Mouse (Mus musculus) liver, embryonic 13.5 days (tissue): ENCODE measurements at regions not wholly inside any gene's neighbourhood (a gene's known extent, or its start where the extent isn't known, plus 50 kb on each side); places are given as distances from the start of the nearest gene placed in this dataset.
"Not testable (repeated sequence)": the region's sequence is repeated elsewhere in the genome, so short reads cannot be mapped to it uniquely, and the experiment has no call there.

Source experiments
- ATAC-seq: fragments of 200-750 bp; cut with Nextera tagmentation; 2 replicates; pipeline ENCODE4 v1.8.0; 2017; ENCODE audit warnings: low read depth, mild to moderate bottlenecking, moderate number of reproducible peaks, moderate library complexity
- DNase-seq: peaks from one replicate; pipeline ENCODE4 v3.0.0; 2022
- H3K27ac ChIP-seq: fragments of 300-500 bp; sonication (generic); 2 replicates; pipeline ENCODE4 v1.5.1; 2015; ENCODE audit warnings: moderate library complexity, mild to moderate bottlenecking, inconsistent platforms
- H3K27me3 ChIP-seq: fragments of 300-500 bp; sonication (generic); 2 replicates; pipeline ENCODE4 v1.6.1; 2015; ENCODE audit warnings: mild to moderate bottlenecking, inconsistent platforms
- H3K36me3 ChIP-seq: fragments of 300-500 bp; sonication (generic); 2 replicates; pipeline ENCODE4 v1.6.1; 2015; ENCODE audit warnings: mild to moderate bottlenecking, inconsistent platforms
- H3K4me1 ChIP-seq: fragments of 300-500 bp; sonication (generic); replicated peaks from 2 replicates; pipeline ENCODE4 v1.6.1; 2015; ENCODE audit warnings: inconsistent platforms
- H3K4me2 ChIP-seq: fragments of 300-500 bp; sonication (generic); 2 replicates; pipeline ENCODE4 v1.6.1; 2015; ENCODE audit warnings: inconsistent platforms, mild to moderate bottlenecking, moderate library complexity
- H3K4me3 ChIP-seq: fragments of 300-500 bp; sonication (generic); replicated peaks from 2 replicates; pipeline ENCODE4 v1.5.1; 2015; ENCODE audit warnings: mild to moderate bottlenecking, inconsistent platforms
- H3K9ac ChIP-seq: fragments of 300-500 bp; sonication (generic); 2 replicates; pipeline ENCODE4 v1.6.1; 2015; ENCODE audit warnings: mild to moderate bottlenecking, inconsistent platforms
- H3K9me3 ChIP-seq: fragments of 300-500 bp; sonication (generic); replicated peaks from 2 replicates; pipeline ENCODE4 v1.6.1; 2016; ENCODE audit warnings: inconsistent platforms
- whole genome bisulfite sequencing: fragments of 180-500 bp; shearing (Covaris S2); methylation state at CpG from one replicate; pipeline ENCODE4 v1.1.7; 2015; ENCODE audit not compliant: insufficient replicate concordance; 5-methylcytosine and 5-hydroxymethylcytosine counted together

DNA sequence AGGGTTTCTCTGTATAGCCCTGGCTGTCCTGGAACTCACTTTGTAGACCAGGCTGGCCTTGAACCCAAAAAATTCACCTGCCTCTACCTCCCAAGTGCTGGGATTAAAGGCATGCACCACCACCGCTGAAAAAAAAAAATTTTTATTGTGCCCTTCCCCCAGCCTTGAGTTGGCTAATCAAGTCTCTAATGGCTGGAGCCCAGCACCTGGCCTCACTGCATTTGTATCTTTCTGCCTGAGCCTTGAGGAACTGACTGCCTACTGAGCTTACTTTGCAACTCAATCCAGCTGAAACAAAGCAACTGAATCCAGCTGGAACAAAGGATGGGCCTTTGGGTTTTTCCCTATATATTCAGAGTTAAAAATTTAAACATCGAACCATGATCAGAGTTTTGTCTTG is 153.3 kb upstream of the Ccnh start:
- Histone ChIP-seq H3K4me1 (no peaks in the 10 kb centered on the region), H3K4me2 (no peak overlapping the region), H3K9me3 (peaks cover 3% of the 10 kb centered on the region; the same call in 1 of the 2 replicates), H3K36me3 (no peaks in the 10 kb centered on the region), H3K9ac (no peak overlapping the region), H3K27me3 (no peaks in the 10 kb centered on the region), H3K27ac (no peak overlapping the region), H3K4me3 (no peak overlapping the region)
- WGBS = 57% methylated on average over 2 of the region's 2 CpGs
- ATAC-seq (no peak), DNase-seq (no peak)

DNA sequence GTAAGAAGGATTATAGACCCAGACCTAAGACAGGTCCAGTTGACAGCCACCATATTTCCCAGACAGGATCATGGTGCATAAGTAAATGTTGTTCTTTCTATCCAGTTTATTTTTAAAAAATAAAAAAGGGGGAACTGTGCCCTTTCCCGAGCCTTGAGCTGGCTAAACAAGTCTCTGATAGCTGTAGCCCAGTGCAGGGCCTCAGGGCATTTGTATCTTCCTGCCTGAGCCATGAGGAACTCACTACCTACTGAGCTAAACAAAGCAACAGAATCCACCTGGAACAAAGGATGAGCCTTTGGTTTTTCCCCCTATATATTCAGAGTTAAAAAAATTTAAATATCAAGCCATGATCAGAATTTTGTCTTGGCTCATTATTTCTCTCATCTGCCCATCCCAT is 152.4 kb upstream of the Ccnh start:
- no peak for ATAC-seq
- no peak overlapping the region for H3K4me3 ChIP-seq

DNA sequence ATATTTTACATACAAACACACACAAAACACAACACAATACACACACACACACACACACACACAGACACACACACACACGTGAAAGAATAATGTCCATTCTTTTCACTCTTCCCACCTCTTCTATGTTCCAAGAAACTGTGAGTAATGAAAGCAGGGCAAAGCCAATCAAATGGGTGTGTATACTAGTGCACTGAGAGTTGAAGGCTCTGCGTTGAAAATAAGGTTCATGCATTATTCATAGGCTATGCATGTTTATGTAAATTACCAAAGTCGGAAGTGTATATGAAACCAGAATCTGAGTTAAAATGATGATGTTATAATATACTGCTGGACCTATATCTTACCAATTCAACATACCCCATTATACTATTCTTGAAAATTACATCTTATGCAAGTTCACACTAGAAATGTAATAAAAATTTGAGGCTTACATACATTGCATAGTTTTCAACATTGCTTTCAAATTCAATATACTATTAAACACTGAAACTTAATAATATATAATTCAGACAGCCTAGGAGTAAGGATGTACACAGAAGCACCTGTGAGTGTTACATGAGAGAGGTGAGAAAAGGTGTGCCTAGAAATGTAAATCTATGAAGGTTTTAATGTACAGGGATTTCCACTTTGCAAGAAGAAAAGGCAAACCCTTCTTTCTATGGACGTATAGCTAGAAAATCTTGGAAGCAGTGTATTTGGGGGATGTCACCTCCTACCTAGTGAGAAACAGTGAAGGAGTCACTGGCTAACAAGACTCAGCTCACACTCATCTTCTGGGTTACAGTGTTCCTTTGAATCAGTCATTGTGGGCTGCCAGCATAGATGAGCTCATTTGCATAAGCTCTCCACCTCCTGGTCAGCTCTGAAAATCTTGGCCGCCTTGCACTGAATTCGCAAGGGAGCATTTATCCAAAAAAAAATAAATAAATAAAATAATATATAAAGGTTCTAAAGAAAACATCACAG is 122.3 kb upstream of the Ccnh start:
- no peaks in the 10 kb centered on the region for H3K36me3 ChIP-seq
- no peak overlapping the region for H3K4me2 ChIP-seq
- no peak for DNase-seq
- no peak overlapping the region for H3K27ac ChIP-seq
- ATAC-seq = no peak
- no peaks in the 10 kb centered on the region for H3K27me3 ChIP-seq
- H3K4me1 ChIP-seq = no peaks in the 10 kb centered on the region
- H3K4me3 ChIP-seq = no peak overlapping the region
- no peaks in the 10 kb centered on the region for H3K9me3 ChIP-seq
- WGBS = 57% methylated on average over 6 of the region's 6 CpGs
- H3K9ac ChIP-seq = no peak overlapping the region

More for the DNA sequence above, 152.4 kb upstream of the Ccnh start:
- Histone ChIP-seq H3K4me2 (no peak overlapping the region), H3K4me1 (no peaks in the 10 kb centered on the region), H3K36me3 (no peaks in the 10 kb centered on the region), H3K27ac (no peak overlapping the region), H3K9me3 (peaks cover 3% of the 10 kb centered on the region; the same call in 1 of the 2 replicates), H3K9ac (no peak overlapping the region), H3K27me3 (no peaks in the 10 kb centered on the region)
- 55% methylated on average over 1 of the region's 1 CpGs for WGBS
- no peak for DNase-seq

DNA sequence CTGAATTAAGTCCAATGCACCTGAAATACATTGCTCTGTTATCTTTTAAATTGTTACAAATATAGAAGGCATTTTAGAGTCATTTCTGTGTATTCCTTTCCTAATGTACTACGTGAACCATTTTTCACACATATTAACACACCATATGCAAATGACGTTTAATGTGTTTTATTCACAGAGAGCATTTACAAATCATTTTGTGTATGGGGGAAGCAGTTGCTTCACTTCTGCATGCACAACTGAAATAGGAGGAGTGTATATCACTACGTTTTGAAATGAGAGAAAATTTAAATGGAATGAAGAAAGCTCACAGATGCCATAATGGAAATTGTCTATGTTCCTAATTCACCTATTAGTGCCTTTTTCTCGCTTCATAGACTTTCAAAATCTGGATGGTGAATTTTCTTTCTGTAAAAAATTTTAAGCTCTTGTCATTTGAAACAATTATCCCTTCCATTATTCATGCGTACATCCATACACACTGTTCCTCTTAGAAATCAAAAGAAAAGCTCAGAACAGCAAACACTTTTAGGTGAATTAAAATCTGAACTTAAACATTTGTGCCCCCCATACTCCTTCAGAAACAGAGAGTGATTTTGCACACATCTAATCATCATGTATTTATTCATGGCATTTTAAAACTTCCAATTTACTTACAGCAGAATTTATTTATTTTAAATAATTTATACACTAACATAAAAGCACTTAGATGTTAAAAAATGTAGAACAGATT is 121.5 kb upstream of the Ccnh start:
- no peaks in the 10 kb centered on the region for H3K36me3 ChIP-seq
- no peak overlapping the region for H3K4me3 ChIP-seq
- no peaks in the 10 kb centered on the region for H3K9me3 ChIP-seq
- no peak for ATAC-seq
- no peak overlapping the region for H3K27ac ChIP-seq
- no peaks in the 10 kb centered on the region for H3K4me1 ChIP-seq
- 48% methylated on average over 5 of the region's 5 CpGs for WGBS
- H3K4me2 ChIP-seq = no peak overlapping the region
- DNase-seq = no peak
- H3K9ac ChIP-seq = no peak overlapping the region
- H3K27me3 ChIP-seq = no peaks in the 10 kb centered on the region

DNA sequence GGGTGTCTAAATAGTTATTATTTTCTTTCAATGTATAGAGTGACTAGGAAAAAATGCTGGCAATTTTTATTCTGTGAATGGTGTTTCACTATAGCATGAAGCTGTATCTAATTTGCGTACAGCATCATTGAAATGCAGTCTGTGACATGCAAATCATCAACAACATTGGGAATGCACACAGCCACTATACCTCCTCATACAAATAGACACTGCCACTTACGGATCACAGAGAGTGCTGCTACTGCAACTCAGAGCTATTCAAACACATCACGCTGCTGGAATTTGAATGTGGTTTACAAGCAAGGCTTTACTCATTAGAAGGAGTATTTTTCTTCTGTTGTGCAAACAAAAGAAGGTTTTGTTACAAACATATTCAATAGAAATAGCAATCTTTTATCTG is 120.8 kb upstream of the Ccnh start:
- H3K4me1 ChIP-seq = no peaks in the 10 kb centered on the region
- no peak overlapping the region for H3K4me3 ChIP-seq
- no peaks in the 10 kb centered on the region for H3K36me3 ChIP-seq
- no peaks in the 10 kb centered on the region for H3K9me3 ChIP-seq
- H3K27me3 ChIP-seq = no peaks in the 10 kb centered on the region
- ATAC-seq = no peak
- H3K27ac ChIP-seq = no peak overlapping the region
- H3K9ac ChIP-seq = no peak overlapping the region
- no peak for DNase-seq
- no peak overlapping the region for H3K4me2 ChIP-seq
- WGBS = 58% methylated on average over 3 of the region's 3 CpGs

DNA sequence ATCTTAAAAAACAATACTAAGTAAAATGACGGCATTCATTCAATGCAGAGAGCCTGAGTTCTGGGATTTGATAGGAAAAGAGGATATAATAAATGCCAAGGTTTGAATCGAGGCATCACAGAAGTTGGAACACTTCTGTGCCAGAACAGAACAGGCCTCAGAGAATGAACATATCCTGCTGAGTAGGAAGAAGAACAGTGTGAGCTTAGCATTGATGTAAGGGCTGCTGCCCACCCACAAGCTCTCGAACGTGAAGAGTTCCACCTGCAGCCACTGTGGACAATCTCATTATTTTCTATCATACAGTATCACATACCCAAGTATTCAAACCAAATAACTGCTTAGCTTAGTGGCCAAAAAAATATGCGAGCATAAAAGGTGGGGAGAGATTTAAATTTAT is 105.9 kb upstream of the Ccnh start:
- H3K9ac ChIP-seq = no peak overlapping the region
- H3K4me1 ChIP-seq = no peaks in the 10 kb centered on the region
- DNase-seq (no peak), ATAC-seq (no peak)
- H3K27me3 ChIP-seq = no peaks in the 10 kb centered on the region
- no peaks in the 10 kb centered on the region for H3K9me3 ChIP-seq
- no peak overlapping the region for H3K4me3 ChIP-seq
- H3K4me2 ChIP-seq = no peak overlapping the region
- no peaks in the 10 kb centered on the region for H3K36me3 ChIP-seq
- 59% methylated on average over 5 of the region's 5 CpGs for WGBS
- H3K27ac ChIP-seq = no peak overlapping the region

DNA sequence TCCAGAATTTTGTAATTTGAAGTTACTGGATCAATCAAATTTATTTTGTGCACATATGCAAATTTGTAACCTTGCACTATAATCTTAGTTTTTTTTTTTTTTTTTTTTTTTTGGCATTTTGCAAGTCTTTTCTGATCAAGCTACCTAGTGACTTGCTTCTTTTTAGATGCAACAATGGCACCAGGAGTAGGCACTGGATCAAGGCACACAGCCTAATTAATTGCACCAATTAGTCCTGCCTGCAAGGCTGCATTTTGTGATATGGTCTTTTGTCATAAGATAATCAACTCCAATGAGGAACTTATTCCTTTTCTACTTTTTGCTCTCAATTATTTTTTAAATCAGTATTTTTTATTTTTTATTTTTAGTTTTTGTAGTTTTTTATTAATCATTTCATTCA is 105.5 kb upstream of the Ccnh start:
- no peak overlapping the region for H3K4me3 ChIP-seq
- DNase-seq = no peak
- no peaks in the 10 kb centered on the region for H3K27me3 ChIP-seq
- H3K36me3 ChIP-seq = no peaks in the 10 kb centered on the region
- H3K27ac ChIP-seq = no peak overlapping the region
- H3K4me1 ChIP-seq = no peaks in the 10 kb centered on the region
- no peak overlapping the region for H3K9ac ChIP-seq
- H3K9me3 ChIP-seq = no peaks in the 10 kb centered on the region
- no peak overlapping the region for H3K4me2 ChIP-seq
- ATAC-seq = no peak

DNA sequence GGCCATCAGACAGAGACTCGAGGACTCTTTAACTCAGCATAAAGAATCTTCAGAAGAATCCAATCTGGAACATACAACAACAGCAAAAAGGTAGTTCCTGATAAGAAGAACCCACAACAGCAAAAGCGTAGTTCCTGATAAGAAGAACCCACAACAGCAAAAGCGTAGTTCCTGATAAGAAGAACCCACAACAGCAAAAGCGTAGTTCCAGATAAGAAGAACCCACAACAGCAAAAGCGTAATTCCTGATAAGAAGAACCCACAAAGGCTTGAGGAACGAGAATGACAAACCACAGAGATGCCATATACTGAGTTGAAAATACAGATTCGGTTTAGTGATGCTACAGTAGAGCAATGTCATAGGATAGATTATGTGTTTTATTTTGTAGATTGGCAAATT is 93.0 kb upstream of the Ccnh start:
- H3K36me3 ChIP-seq = no peaks in the 10 kb centered on the region
- H3K9ac ChIP-seq = no peak overlapping the region
- H3K27me3 ChIP-seq = no peaks in the 10 kb centered on the region
- DNase-seq (no peak), ATAC-seq (no peak)
- no peak overlapping the region for H3K4me3 ChIP-seq
- H3K4me1 ChIP-seq = no peaks in the 10 kb centered on the region
- WGBS = 16% methylated on average over 7 of the region's 7 CpGs
- H3K4me2 ChIP-seq = no peak overlapping the region
- H3K27ac ChIP-seq = no peak overlapping the region
- H3K9me3 ChIP-seq = peaks cover 3% of the 10 kb centered on the region; the same call in 1 of the 2 replicates

DNA sequence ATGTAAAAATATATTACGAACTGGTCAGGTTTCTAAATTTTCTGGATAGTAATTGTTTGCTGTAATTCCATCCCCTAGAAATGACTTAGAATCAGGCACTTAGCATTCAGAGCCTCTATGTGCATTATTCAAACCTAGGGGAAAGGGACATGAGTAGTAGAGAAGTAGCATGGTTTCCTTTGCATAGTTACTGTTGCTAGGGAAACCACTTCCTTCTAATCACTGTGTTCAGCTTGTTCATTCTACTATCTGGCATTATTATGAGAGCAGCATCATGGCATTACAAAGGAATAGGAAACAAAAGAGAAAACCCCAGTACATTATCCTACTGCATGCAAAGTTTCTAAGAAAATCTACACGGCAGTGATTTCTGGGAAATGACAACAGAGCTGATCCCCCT is 65.9 kb upstream of the Ccnh start:
- Histone ChIP-seq H3K4me3 (no peak overlapping the region), H3K9me3 (no peaks in the 10 kb centered on the region), H3K36me3 (no peaks in the 10 kb centered on the region), H3K9ac (no peak overlapping the region), H3K4me1 (no peaks in the 10 kb centered on the region), H3K27ac (no peak overlapping the region), H3K27me3 (no peaks in the 10 kb centered on the region), H3K4me2 (no peak overlapping the region)
- 75% methylated on average over 2 of the region's 2 CpGs for WGBS
- DNase-seq (no peak), ATAC-seq (no peak)

DNA sequence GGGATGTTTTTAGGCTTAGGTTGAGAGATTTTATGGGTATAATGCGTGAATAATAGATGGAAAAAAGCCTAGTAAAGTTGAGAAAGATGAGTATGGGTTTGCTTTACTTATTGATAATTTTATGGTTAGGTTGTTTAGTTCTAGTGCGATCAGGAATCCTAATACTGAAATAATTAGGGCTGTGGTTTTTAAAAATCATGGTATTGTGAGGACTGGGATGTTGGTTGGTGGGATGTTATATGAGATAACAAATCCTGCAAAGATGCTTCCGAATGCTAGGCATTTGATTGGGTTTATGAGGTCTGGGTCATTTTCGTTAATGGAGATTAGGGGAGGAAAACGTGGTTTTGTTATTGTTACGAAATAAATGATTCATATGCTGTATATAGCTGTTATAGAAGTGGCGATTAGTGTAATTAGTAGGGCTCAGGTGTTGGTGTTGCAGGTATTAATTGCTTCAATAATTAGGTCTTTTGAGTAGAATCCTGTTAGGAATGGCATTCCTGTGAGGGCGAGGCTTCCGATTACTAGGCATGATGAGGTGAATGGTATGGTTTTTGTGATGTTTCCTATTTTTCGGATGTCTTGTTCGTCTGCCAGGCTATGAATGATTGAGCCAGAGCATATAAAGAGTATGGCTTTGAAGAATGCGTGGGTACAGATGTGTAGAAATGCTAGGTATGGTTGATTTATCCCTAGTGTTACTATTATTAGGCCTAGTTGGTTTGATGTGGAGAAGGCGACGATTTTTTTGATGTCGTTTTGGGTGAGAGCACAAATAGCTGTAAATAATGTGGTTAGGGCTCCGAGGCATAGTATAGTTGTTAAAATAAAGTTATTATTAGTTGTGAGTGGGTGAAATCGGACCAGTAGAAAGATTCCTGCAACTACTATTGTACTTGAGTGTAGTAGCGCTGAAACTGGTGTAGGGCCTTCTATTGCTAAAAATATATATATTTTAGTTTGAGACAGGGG is 62.3 kb upstream of the Ccnh start:
- not testable (repeated sequence) for H3K27me3 ChIP-seq

DNA sequence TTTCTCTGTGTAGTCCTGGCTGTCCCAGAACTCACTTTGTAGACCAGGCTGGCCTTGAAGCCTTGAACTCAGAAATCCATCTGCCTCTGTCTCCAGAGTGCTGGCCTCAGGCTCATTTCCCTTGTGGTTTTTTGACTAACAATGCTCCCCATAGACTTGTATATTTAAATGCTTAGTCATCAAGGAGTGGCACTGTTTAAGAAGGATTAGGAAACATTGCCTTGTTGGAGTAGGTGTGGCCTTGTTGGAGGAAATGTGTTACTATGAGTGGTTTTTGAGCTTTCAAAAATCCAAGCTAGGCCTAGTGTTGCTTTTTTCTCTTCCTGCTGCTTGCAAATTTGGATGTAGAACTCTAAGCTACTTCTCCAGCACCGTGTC is 61.7 kb upstream of the Ccnh start:
- no peak overlapping the region for H3K4me2 ChIP-seq
- no peaks in the 10 kb centered on the region for H3K27me3 ChIP-seq
- ATAC-seq = no peak
- H3K36me3 ChIP-seq = no peaks in the 10 kb centered on the region
- H3K9me3 ChIP-seq = no peaks in the 10 kb centered on the region
- H3K9ac ChIP-seq = no peak overlapping the region
- no peak overlapping the region for H3K4me3 ChIP-seq
- 39% methylated on average over 1 of the region's 1 CpGs for WGBS
- no peaks in the 10 kb centered on the region for H3K4me1 ChIP-seq
- no peak for DNase-seq
- no peak overlapping the region for H3K27ac ChIP-seq

More for the DNA sequence above, 62.3 kb upstream of the Ccnh start:
- WGBS = 70% methylated on average over 18 of the region's 18 CpGs
- not testable (repeated sequence) for H3K4me3 ChIP-seq, H3K27ac ChIP-seq, H3K9me3 ChIP-seq, H3K36me3 ChIP-seq, H3K9ac ChIP-seq, H3K4me2 ChIP-seq, DNase-seq, H3K4me1 ChIP-seq
- peak; percentile 100 for ATAC-seq
